Mouse (Mus musculus) myocyte (in vitro differentiated cells): ENCODE measurements around the gene Cdr2.
A peak's percentile ranks its signal among the peaks of the same experiment; 100 is the strongest.

ENCODE experiments used
- MYOD1 ChIP-seq, 3 experiments: IDR thresholded peaks; one replicate each; pipeline ENCODE4 v1.6.1; 2011; ENCODE audit warnings: control low read depth in 2 of 3, low read depth in 2 of 3, mild to moderate bottlenecking in 2 of 3, moderate library complexity in 1 of 3; ENCODE audit not compliant: insufficient read length in 2 of 3, control insufficient read depth in 1 of 3
- POLR2A ChIP-seq: IDR thresholded peaks from one replicate; pipeline ENCODE4 v1.6.1; 2011; ENCODE audit warnings: low read depth, mild to moderate bottlenecking, control low read depth, moderate library complexity; ENCODE audit not compliant: insufficient read length
- SRF ChIP-seq: IDR thresholded peaks from one replicate; pipeline ENCODE4 v1.6.1; 2011; ENCODE audit warnings: low read depth; ENCODE audit not compliant: control insufficient read depth, insufficient read length
- USF1 ChIP-seq: IDR thresholded peaks from one replicate; pipeline ENCODE4 v1.6.1; 2011; ENCODE audit warnings: low read depth, mild to moderate bottlenecking, control low read depth, moderate library complexity

- TF ChIP-seq POLR2A (peak; percentile 88), MYOD1 (IDR thresholded peaks at IDR 0.05; ENCODE audit: control insufficient read depth in 1 of 3, insufficient read length in 2 of 3, low read depth in 2 of 3) (no peak), USF1 (no peak), SRF (no peak)
Measured at GRCm38 (mm10) chr7:120982200-120982841, at the start of gene Cdr2, which contains the start of gene Mfsd13b.
